8 mouse cellular contexts compared by ENCODE assay signal in the genomic region with DNA sequence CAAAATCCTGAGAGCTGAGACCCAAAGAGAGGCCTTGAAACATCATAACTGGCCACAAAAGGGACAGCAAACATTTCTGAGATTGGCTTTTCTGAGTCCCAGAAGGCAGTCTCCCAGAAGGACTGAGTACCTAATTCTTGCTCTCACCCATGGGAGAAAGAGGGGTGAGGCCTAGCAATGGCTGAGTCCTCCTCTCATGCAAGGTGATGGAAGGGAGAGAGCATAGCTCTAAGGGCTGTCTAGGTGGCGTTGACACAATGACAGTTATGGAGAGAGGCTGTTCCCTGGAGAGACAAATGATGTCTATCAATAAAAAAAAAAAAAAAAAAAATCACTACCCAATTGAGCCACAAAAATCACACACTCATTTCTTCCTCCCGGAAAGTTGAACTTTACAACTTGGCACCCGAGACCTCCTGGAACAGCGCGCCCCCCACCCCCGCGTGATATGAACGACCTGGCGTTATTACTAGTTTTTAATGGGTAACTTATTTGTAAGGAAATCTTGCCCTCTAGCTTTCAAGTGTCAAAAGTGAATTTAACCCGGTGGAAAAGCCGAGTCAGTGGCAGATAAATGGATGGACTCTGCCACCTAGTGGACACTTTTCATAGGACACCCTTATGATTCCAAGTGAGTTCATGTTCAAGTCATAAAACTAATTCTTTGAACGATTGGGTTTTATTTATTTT.
DNase-seq lines count a peak whose midpoint lies in the region; ATAC-seq and TF ChIP-seq lines count a peak whose summit lies in the region.

No protein-coding gene starts in this region.

- DNase-seq in adrenal gland, adult 2 months: peak; percentile 63
- DNase-seq in embryo, embryonic 11 days: peak; percentile 84
- DNase-seq in heart, postnatal 0 days (ENCODE audit: low spot score): peak; percentile 79
- DNase-seq in kidney, postnatal 14 days: peak; percentile 88
- DNase-seq in liver, embryonic 13.5 days: peak; percentile 28
- DNase-seq in telencephalon, adult 2 months (ENCODE audit: low read depth, low spot score): peak; percentile 58

- no peaks in the 10 kb centered on the region for H3K79me2 ChIP-seq in C2C12 (ENCODE audit: control insufficient read depth, insufficient read depth)

- H3K9me3 ChIP-seq in heart, postnatal 0 days (replicated peaks; ENCODE audit: control insufficient read depth, low read length): no peaks in the 10 kb centered on the region
- no peaks in the 10 kb centered on the region for H3K9me3 ChIP-seq in liver, embryonic 13.5 days (replicated peaks)
- H3K9me3 ChIP-seq in neural tube, embryonic 13.5 days: no peaks in the 10 kb centered on the region

- no peak for TF ChIP-seq EP300 in heart, postnatal 0 days (IDR thresholded peaks at IDR 0.05; ENCODE audit: low read depth)

- no peaks in the 10 kb centered on the region for H3K79me3 ChIP-seq in C2C12 (ENCODE audit: low read depth)

- WGBS in heart, postnatal 0 days: 14% methylated on average over 12 of the region's 12 CpGs
- 11% methylated on average over 12 of the region's 12 CpGs for WGBS in liver, embryonic 13.5 days (ENCODE audit: insufficient replicate concordance)
- WGBS in neural tube, embryonic 13.5 days: 13% methylated on average over 12 of the region's 12 CpGs

- no peak overlapping the region for H3ac ChIP-seq in C2C12 (ENCODE audit: control insufficient read depth, insufficient read length, low read depth)

- TF ChIP-seq CTCF in C2C12 (IDR thresholded peaks at IDR 0.05; ENCODE audit: control insufficient read depth, insufficient read depth, insufficient read length): peak; percentile 33
- TF ChIP-seq CTCF in heart, postnatal 0 days (IDR thresholded peaks at IDR 0.05; ENCODE audit: low read depth): peak; percentile 92

- 0 out of 2 replicates have a peak, but pooled peaks have one; percentile 17 for ATAC-seq in heart, postnatal 0 days (ENCODE audit: insufficient read depth, low read depth)
- no peak; the same call in 1 of the 2 replicates for ATAC-seq in liver, embryonic 13.5 days (ENCODE audit: low read depth)
- 0 out of 2 replicates have a peak, but pooled peaks have one; percentile 66 for ATAC-seq in neural tube, embryonic 13.5 days (ENCODE audit: low read depth)

- H3K9ac ChIP-seq in heart, postnatal 0 days (replicated peaks; ENCODE audit: low read depth, low read length): no peak overlapping the region
- H3K9ac ChIP-seq in liver, embryonic 13.5 days: no peak overlapping the region
- H3K9ac ChIP-seq in neural tube, embryonic 13.5 days: no peak overlapping the region

- H3K4me3 ChIP-seq in C2C12 (ENCODE audit: insufficient read depth, poor library complexity, severe bottlenecking): no peak overlapping the region
- no peak overlapping the region for H3K4me3 ChIP-seq in heart, postnatal 0 days (ENCODE audit: low read depth, low read length)
- no peak overlapping the region for H3K4me3 ChIP-seq in liver, embryonic 13.5 days (replicated peaks)
- no peak overlapping the region for H3K4me3 ChIP-seq in neural tube, embryonic 13.5 days

- peaks cover 16% of the 10 kb centered on the region for H3K27me3 ChIP-seq in C2C12 (ENCODE audit: control insufficient read depth, insufficient read depth, insufficient read length)
- H3K27me3 ChIP-seq in heart, postnatal 0 days (ENCODE audit: control insufficient read depth, insufficient read depth, low read length): no peaks in the 10 kb centered on the region
- H3K27me3 ChIP-seq in liver, embryonic 13.5 days: 0 out of 2 replicates have a peak, but pooled peaks cover 4% of the 10 kb centered on the region
- H3K27me3 ChIP-seq in neural tube, embryonic 13.5 days: peaks cover 75% of the 10 kb centered on the region

- H3K4me2 ChIP-seq in heart, postnatal 0 days (ENCODE audit: low read depth, low read length): no peak overlapping the region
- H3K4me2 ChIP-seq in liver, embryonic 13.5 days: no peak overlapping the region
- no peak overlapping the region for H3K4me2 ChIP-seq in neural tube, embryonic 13.5 days

- H3K36me3 ChIP-seq in C2C12 (ENCODE audit: control insufficient read depth, insufficient read depth): no peaks in the 10 kb centered on the region
- H3K36me3 ChIP-seq in heart, postnatal 0 days (replicated peaks; ENCODE audit: control insufficient read depth, insufficient read depth, low read length): no peaks in the 10 kb centered on the region
- H3K36me3 ChIP-seq in liver, embryonic 13.5 days: no peaks in the 10 kb centered on the region
- H3K36me3 ChIP-seq in neural tube, embryonic 13.5 days: no peaks in the 10 kb centered on the region

- H3K4me1 ChIP-seq in heart, postnatal 0 days (ENCODE audit: control insufficient read depth, insufficient read depth): no peaks in the 10 kb centered on the region
- H3K4me1 ChIP-seq in liver, embryonic 13.5 days (replicated peaks): 0 out of 2 replicates have a peak, but pooled peaks cover 3% of the 10 kb centered on the region
- H3K4me1 ChIP-seq in neural tube, embryonic 13.5 days (replicated peaks): peaks cover 11% of the 10 kb centered on the region

- H3K27ac ChIP-seq in heart, postnatal 0 days (ENCODE audit: low read depth): no peak overlapping the region
- H3K27ac ChIP-seq in liver, embryonic 13.5 days: no peak overlapping the region
- no peak overlapping the region for H3K27ac ChIP-seq in neural tube, embryonic 13.5 days (replicated peaks)

TF ChIP-seq in C2C12, 6 proteins besides CTCF, POLR2A, EP300 and RAD21:
- TF ChIP-seq FOSL1 (IDR thresholded peaks at IDR 0.05; ENCODE audit: insufficient read depth, low read length, poor library complexity, severe bottlenecking) (no peak), CEBPB (IDR thresholded peaks at IDR 0.05; ENCODE audit: low read depth) (no peak), MAX (IDR thresholded peaks at IDR 0.05) (no peak), USF1 (IDR thresholded peaks at IDR 0.05; ENCODE audit: low read depth) (no peak), MYOD1 (IDR thresholded peaks at IDR 0.05; ENCODE audit: control insufficient read depth, insufficient read length, low read depth) (no peak), MYOG (IDR thresholded peaks at IDR 0.05; ENCODE audit: control insufficient read depth, extremely low read depth, insufficient read length) (no peak)

Comparison
In these comparisons a context has a peak if more than half of its experiments do, and no peak if none do; other contexts are left out.
1. DNase-seq: peak in every context shown above with its lines; median percentile 88 in kidney, postnatal 14 days; 84 in embryo, embryonic 11 days; 79 in heart, postnatal 0 days; 63 in adrenal gland, adult 2 months; 58 in telencephalon, adult 2 months; 28 in liver, embryonic 13.5 days.